Mouse (Mus musculus) heart, embryonic 11.5 days (tissue): ENCODE data around the gene Stxbp1. TPM values are rescaled to one million over a fixed set of nuclear protein-coding genes. Genes with fewer than 3 reads are reported as not detected.

Experiments used
- ATAC-seq: fragments of 200-750 bp; cut with Nextera tagmentation; replicated peaks from 2 replicates; pipeline ENCODE4 v1.8.0; 2017; ENCODE audit warnings: moderate library complexity; ENCODE audit not compliant: insufficient number of reproducible peaks, low FRiP score, low TSS enrichment
- H3K27ac ChIP-seq: fragments of 300-500 bp; sonication (generic); 2 replicates; pipeline ENCODE4 v1.5.1; 2014; ENCODE audit warnings: mild to moderate bottlenecking, low read depth, low read length
- H3K27me3 ChIP-seq: fragments of 300-500 bp; sonication (generic); 2 replicates; pipeline ENCODE4 v1.6.1; 2014; ENCODE audit warnings: mild to moderate bottlenecking, low read length, mixed read lengths; ENCODE audit not compliant: control insufficient read depth, insufficient read depth
- H3K36me3 ChIP-seq: fragments of 300-500 bp; sonication (generic); 2 replicates; pipeline ENCODE4 v1.6.1; 2014; ENCODE audit warnings: mild to moderate bottlenecking, low read length, moderate library complexity, mixed read lengths; ENCODE audit not compliant: control insufficient read depth, insufficient read depth
- H3K4me1 ChIP-seq: fragments of 300-500 bp; sonication (generic); 2 replicates; pipeline ENCODE4 v1.6.1; 2014; ENCODE audit warnings: low read length; ENCODE audit not compliant: control insufficient read depth, insufficient read depth
- H3K4me2 ChIP-seq: fragments of 300-500 bp; sonication (generic); 2 replicates; pipeline ENCODE4 v1.6.1; 2014; ENCODE audit warnings: mild to moderate bottlenecking, moderate library complexity
- H3K4me3 ChIP-seq: fragments of 300-500 bp; sonication (generic); 2 replicates; pipeline ENCODE4 v1.5.1; 2014; ENCODE audit warnings: low read depth, low read length
- H3K9ac ChIP-seq: fragments of 300-500 bp; sonication (generic); 2 replicates; pipeline ENCODE4 v1.6.1; 2014; ENCODE audit warnings: mild to moderate bottlenecking, low read depth, low read length, moderate library complexity
- H3K9me3 ChIP-seq: fragments of 300-500 bp; sonication (generic); replicated peaks from 2 replicates; pipeline ENCODE4 v1.6.1; 2016; ENCODE audit warnings: low read length; ENCODE audit not compliant: control insufficient read depth
- WGBS: fragments of 180-500 bp; shearing (Covaris S2); extraction: QIAGEN DNeasy Blood & Tissue Kit; methylation state at CpG from one replicate; pipeline ENCODE4 v1.1.7; 2014; ENCODE audit not compliant: insufficient replicate concordance; 5-methylcytosine and 5-hydroxymethylcytosine counted together
- polyA plus RNA-seq: library from polyadenylated mRNA; unstranded; fragments of >200 nt; fragmentation: Nextera tagmentation; extraction: Ambion mirVana; gene quantifications from 2 replicates; pipeline ENCODE4 v1.2.1, GENCODE M21; 2014

Stxbp1 gene
- polyA plus RNA-seq, result 20.6 and 26.1 TPM in 2 replicates

GRCm38 (mm10) chr2:32846805-32847467 is at the start of gene Stxbp1:
TSS of gene Stxbp1 (minus strand) at chr2:32847245.
- WGBS, result 0% methylated on average over 71 of the region's 78 CpGs
- H3K4me2 ChIP-seq, result peak within 1 kb of the TSS; percentile 95

GRCm38 (mm10) chr2:32896507-32897147 is 49.6 kb upstream of the Stxbp1 start:
- Histone ChIP-seq H3K9ac (peak overlapping the region; percentile 4; the same call in 1 of the 2 replicates), H3K4me3 (no peak overlapping the region), H3K4me1 (peaks cover 38% of the 10 kb centered on the region), H3K27ac (no peak overlapping the region), H3K27me3 (no peaks in the 10 kb centered on the region), H3K9me3 (no peaks in the 10 kb centered on the region), H3K4me2 (no peak overlapping the region), H3K36me3 (peaks cover 3% of the 10 kb centered on the region; the same call in 1 of the 2 replicates)
- 50% methylated on average over 10 of the region's 10 CpGs for WGBS
- ATAC-seq, result no peak

More at GRCm38 (mm10) chr2:32846805-32847467, at the start of gene Stxbp1:
- ATAC-seq, result peak; percentile 90
- Histone ChIP-seq H3K27me3 (peaks cover 6% of the 10 kb centered on the region; the same call in 1 of the 2 replicates), H3K4me3 (peak within 1 kb of the TSS; percentile 79), H3K36me3 (no peaks in the 10 kb centered on the region), H3K9me3 (no peaks in the 10 kb centered on the region), H3K4me1 (peaks cover 3% of the 10 kb centered on the region; the same call in 1 of the 2 replicates), H3K9ac (peak within 1 kb of the TSS; percentile 77), H3K27ac (peak within 1 kb of the TSS; percentile 71)

- Histone ChIP-seq H3K9me3 (no peaks in the 10 kb centered on the region), H3K36me3 (peaks cover 3% of the 10 kb centered on the region; the same call in 1 of the 2 replicates), H3K4me2 (no peak overlapping the region), H3K4me1 (peaks cover 47% of the 10 kb centered on the region), H3K4me3 (no peak overlapping the region), H3K9ac (no peak overlapping the region), H3K27ac (no peak overlapping the region; the same call in 1 of the 2 replicates), H3K27me3 (no peaks in the 10 kb centered on the region)
- ATAC-seq, result no peak
- 44% methylated on average over 8 of the region's 8 CpGs for WGBS
These were observed 48.6 kb upstream of the Stxbp1 start for GRCm38 (mm10) chr2:32895606-32896106.

GRCm38 (mm10) chr2:32894097-32894496 is 47.1 kb upstream of the Stxbp1 start:
- Histone ChIP-seq H3K36me3 (no peaks in the 10 kb centered on the region), H3K9ac (no peak overlapping the region), H3K27ac (no peak overlapping the region), H3K4me1 (peaks cover 59% of the 10 kb centered on the region), H3K4me2 (no peak overlapping the region), H3K9me3 (no peaks in the 10 kb centered on the region), H3K27me3 (no peaks in the 10 kb centered on the region), H3K4me3 (no peak overlapping the region)
- 67% methylated on average over 2 of the region's 2 CpGs for WGBS
- no peak for ATAC-seq

GRCm38 (mm10) chr2:32892490-32892889 is 45.4 kb upstream of the Stxbp1 start:
- Histone ChIP-seq H3K9ac (no peak overlapping the region), H3K27me3 (no peaks in the 10 kb centered on the region), H3K36me3 (no peaks in the 10 kb centered on the region), H3K4me1 (peaks cover 64% of the 10 kb centered on the region), H3K4me2 (no peak overlapping the region), H3K9me3 (no peaks in the 10 kb centered on the region), H3K4me3 (no peak overlapping the region), H3K27ac (no peak overlapping the region)
- 77% methylated on average over 14 of the region's 14 CpGs for WGBS
- no peak for ATAC-seq

GRCm38 (mm10) chr2:32891278-32891677 is 44.2 kb upstream of the Stxbp1 start:
- WGBS, result 34% methylated on average over 9 of the region's 9 CpGs
- Histone ChIP-seq H3K27me3 (no peaks in the 10 kb centered on the region), H3K4me2 (no peak overlapping the region), H3K27ac (peak overlapping the region; percentile 16; the same call in 1 of the 2 replicates), H3K4me1 (peaks cover 59% of the 10 kb centered on the region), H3K9me3 (no peaks in the 10 kb centered on the region), H3K4me3 (no peak overlapping the region), H3K9ac (no peak overlapping the region), H3K36me3 (no peaks in the 10 kb centered on the region)
- ATAC-seq, result no peak

GRCm38 (mm10) chr2:32890280-32890679 is 43.2 kb upstream of the Stxbp1 start:
- Histone ChIP-seq H3K4me2 (no peak overlapping the region), H3K4me1 (peaks cover 54% of the 10 kb centered on the region), H3K36me3 (no peaks in the 10 kb centered on the region), H3K9me3 (no peaks in the 10 kb centered on the region), H3K27ac (0 out of 2 replicates have a peak overlapping the region, but pooled peaks have one; percentile 97), H3K4me3 (no peak overlapping the region), H3K27me3 (no peaks in the 10 kb centered on the region), H3K9ac (no peak overlapping the region)
- no peak for ATAC-seq
- 68% methylated on average over 3 of the region's 3 CpGs for WGBS

- H3K9ac ChIP-seq, result peak overlapping the region; percentile 66; the same call in 1 of the 2 replicates
- peak overlapping the region; percentile 97 for H3K27ac ChIP-seq
- H3K4me2 ChIP-seq, result peak overlapping the region; percentile 24
- H3K27me3 ChIP-seq, result no peaks in the 10 kb centered on the region
- no peaks in the 10 kb centered on the region for H3K9me3 ChIP-seq
- no peak for ATAC-seq
- WGBS, result 24% methylated on average over 3 of the region's 3 CpGs
- H3K4me1 ChIP-seq, result peaks cover 71% of the 10 kb centered on the region
- no peaks in the 10 kb centered on the region for H3K36me3 ChIP-seq
- no peak overlapping the region for H3K4me3 ChIP-seq
These were observed 41.5 kb upstream of the Stxbp1 start for GRCm38 (mm10) chr2:32888551-32888950.
